ENCODE assay signal across 20 mouse cellular contexts in genomic region chr8:109248356-109248755, GRCm38 (mm10).
A peak's percentile ranks its signal among the peaks of the same experiment; 100 is the strongest.
DNase-seq lines count a peak whose midpoint lies in the region; ATAC-seq and TF ChIP-seq lines count a peak whose summit lies in the region.
"Had no signal": no experiment of that assay in that cellular context is flagged by ENCODE, and none has a peak within 500 bp of the region (broad histone marks: within the 10 kb centered on the region; RNA-seq: fewer than 3 reads in every experiment).

No protein-coding gene starts in this region.

- H3K4me3 ChIP-seq in hindbrain, embryonic 12.5 days: peak overlapping the region; percentile 38
- H3K4me3 ChIP-seq in hindbrain, embryonic 11.5 days (ENCODE audit: low read depth, low read length): no peak overlapping the region
- peak overlapping the region; percentile 45 for H3K4me3 ChIP-seq in cortical plate, adult 2 months (ENCODE audit: insufficient read depth, low read length)
- peak overlapping the region; percentile 46 for H3K4me3 ChIP-seq in forebrain, postnatal 0 days (ENCODE audit: low read depth, low read length)
- peak overlapping the region; percentile 43 for H3K4me3 ChIP-seq in midbrain, postnatal 0 days (ENCODE audit: low read depth, low read length)
- H3K4me3 ChIP-seq: limb, embryonic 15.5 days had no signal

- peak overlapping the region; percentile 51 for H3K4me2 ChIP-seq in hindbrain, embryonic 12.5 days (replicated peaks)
- H3K4me2 ChIP-seq in hindbrain, embryonic 11.5 days (replicated peaks; ENCODE audit: low read depth, low read length): no peak overlapping the region; the same call in 1 of the 2 replicates
- peak overlapping the region; percentile 60 for H3K4me2 ChIP-seq in forebrain, postnatal 0 days (ENCODE audit: low read depth)
- H3K4me2 ChIP-seq in midbrain, postnatal 0 days (ENCODE audit: low read depth, low read length, poor library complexity, severe bottlenecking): peak overlapping the region; percentile 60
- H3K4me2 ChIP-seq: limb, embryonic 15.5 days had no signal

- no peak for TF ChIP-seq POLR2A in cortical plate, adult 2 months (IDR thresholded peaks at IDR 0.05; ENCODE audit: extremely low read depth, insufficient read depth, low read length)

- ATAC-seq in hindbrain, embryonic 12.5 days (ENCODE audit: low FRiP score): no peak
- no peak for ATAC-seq in hindbrain, embryonic 11.5 days (ENCODE audit: low FRiP score)
- no peak for ATAC-seq in forebrain, postnatal 0 days
- no peak for ATAC-seq in midbrain, postnatal 0 days (ENCODE audit: low FRiP score)
- ATAC-seq in CD4-positive, CD25-positive, alpha-beta regulatory T cell, adult 4 months: no peak
- ATAC-seq: activated CD4-positive, CD25-positive, alpha-beta regulatory T cell, adult 4 months; liver, postnatal 0 days; Patski had no signal

- H3K9me3 ChIP-seq in hindbrain, embryonic 12.5 days (replicated peaks): no peaks in the 10 kb centered on the region
- H3K9me3 ChIP-seq in hindbrain, embryonic 11.5 days (ENCODE audit: control insufficient read depth, low read length): no peaks in the 10 kb centered on the region
- H3K9me3 ChIP-seq in forebrain, postnatal 0 days (ENCODE audit: low read length): no peaks in the 10 kb centered on the region
- H3K9me3 ChIP-seq in midbrain, postnatal 0 days (ENCODE audit: low read length): no peaks in the 10 kb centered on the region
- H3K9me3 ChIP-seq: limb, embryonic 15.5 days had no signal

- no peak for DNase-seq in hindbrain, embryonic 11.5 days (ENCODE audit: low spot score)
- no peak for DNase-seq in forebrain, postnatal 0 days
- peak; percentile 26 for DNase-seq in midbrain, postnatal 0 days (ENCODE audit: low spot score)
- DNase-seq in kidney, postnatal 36 days: no peak
- DNase-seq: adrenal gland, postnatal 36 days; B cell, adult 2 months; cerebellum, adult 8-10 months; gastrocnemius, adult 2 months; heart, adult 18-20 months; kidney, adult 2 months; kidney, postnatal 25 days; liver, postnatal 0 days; lung, postnatal 14 days; thymus, postnatal 36 days had no signal

- TF ChIP-seq CTCF in cortical plate, adult 2 months (IDR thresholded peaks at IDR 0.05; ENCODE audit: extremely low read depth, insufficient read depth, low read length): no peak
- TF ChIP-seq CTCF in forebrain, postnatal 0 days (IDR thresholded peaks at IDR 0.05; ENCODE audit: low read depth): no peak
- TF ChIP-seq CTCF in midbrain, postnatal 0 days (IDR thresholded peaks at IDR 0.05): no peak

- WGBS in hindbrain, embryonic 12.5 days: 54% methylated on average over 6 of the region's 6 CpGs
- WGBS in hindbrain, embryonic 11.5 days: 78% methylated on average over 6 of the region's 6 CpGs
- 14% methylated on average over 6 of the region's 6 CpGs for WGBS in forebrain, postnatal 0 days
- 40% methylated on average over 6 of the region's 6 CpGs for WGBS in midbrain, postnatal 0 days

- H3K27me3 ChIP-seq in hindbrain, embryonic 12.5 days: no peaks in the 10 kb centered on the region
- H3K27me3 ChIP-seq in hindbrain, embryonic 11.5 days (ENCODE audit: control insufficient read depth, insufficient read depth, low read length): no peaks in the 10 kb centered on the region
- no peaks in the 10 kb centered on the region for H3K27me3 ChIP-seq in forebrain, postnatal 0 days (ENCODE audit: insufficient read depth, low read length)
- no peaks in the 10 kb centered on the region for H3K27me3 ChIP-seq in midbrain, postnatal 0 days (ENCODE audit: insufficient read depth, low read length)
- H3K27me3 ChIP-seq: limb, embryonic 15.5 days had no signal

- no peaks in the 10 kb centered on the region for H3K36me3 ChIP-seq in hindbrain, embryonic 12.5 days
- no peaks in the 10 kb centered on the region for H3K36me3 ChIP-seq in hindbrain, embryonic 11.5 days (ENCODE audit: control insufficient read depth, insufficient read depth, low read length)
- H3K36me3 ChIP-seq in forebrain, postnatal 0 days (ENCODE audit: insufficient read depth): no peaks in the 10 kb centered on the region
- no peaks in the 10 kb centered on the region for H3K36me3 ChIP-seq in midbrain, postnatal 0 days (ENCODE audit: insufficient read depth, low read length)
- H3K36me3 ChIP-seq: limb, embryonic 15.5 days had no signal

- H3K27ac ChIP-seq in hindbrain, embryonic 12.5 days: peak overlapping the region; percentile 84
- H3K27ac ChIP-seq in hindbrain, embryonic 11.5 days (ENCODE audit: low read depth, low read length): no peak overlapping the region
- peak overlapping the region; percentile 56; the same call in 1 of the 2 replicates for H3K27ac ChIP-seq in cortical plate, adult 2 months (ENCODE audit: insufficient read depth, low read length)
- H3K27ac ChIP-seq in forebrain, postnatal 0 days (ENCODE audit: low read depth, low read length): peak overlapping the region; percentile 57
- peak overlapping the region; percentile 78 for H3K27ac ChIP-seq in midbrain, postnatal 0 days (ENCODE audit: low read depth, low read length)
- H3K27ac ChIP-seq: gastrocnemius, adult 2 months; limb, embryonic 15.5 days had no signal

- H3K4me1 ChIP-seq in hindbrain, embryonic 12.5 days: peaks cover 24% of the 10 kb centered on the region
- peaks cover 3% of the 10 kb centered on the region; the same call in 1 of the 2 replicates for H3K4me1 ChIP-seq in hindbrain, embryonic 11.5 days (replicated peaks; ENCODE audit: control insufficient read depth, insufficient read depth, low read length)
- no peaks in the 10 kb centered on the region for H3K4me1 ChIP-seq in cortical plate, adult 2 months (ENCODE audit: control insufficient read depth, insufficient read depth, low read length)
- no peaks in the 10 kb centered on the region for H3K4me1 ChIP-seq in forebrain, postnatal 0 days (ENCODE audit: insufficient read depth)
- no peaks in the 10 kb centered on the region for H3K4me1 ChIP-seq in midbrain, postnatal 0 days (ENCODE audit: insufficient read depth, low read length)

- H3K9ac ChIP-seq in hindbrain, embryonic 12.5 days: peak overlapping the region; percentile 43; the same call in 1 of the 2 replicates
- no peak overlapping the region for H3K9ac ChIP-seq in hindbrain, embryonic 11.5 days (ENCODE audit: low read depth, low read length)
- peak overlapping the region; percentile 62 for H3K9ac ChIP-seq in forebrain, postnatal 0 days
- peak overlapping the region; percentile 67 for H3K9ac ChIP-seq in midbrain, postnatal 0 days (replicated peaks; ENCODE audit: low read length, poor library complexity, severe bottlenecking)
- H3K9ac ChIP-seq: limb, embryonic 15.5 days; liver, postnatal 0 days had no signal
